Mouse (Mus musculus): Measurements from ENCODE around the gene Tenm3.

The Tenm3 gene

GRCm38 (mm10) chr8:48275066-48275465 lies 568.7 kb downstream of the Tenm3 start:
- no peak for DNase-seq (ENCODE audit: low spot score)

GRCm38 (mm10) chr8:48274566-48274965 lies 569.2 kb downstream of the Tenm3 start:
- no peak for DNase-seq (ENCODE audit: low spot score)

- DNase-seq (ENCODE audit: low spot score): no peak
Measured at GRCm38 (mm10) chr8:48268638-48269037, 575.1 kb downstream of the Tenm3 start.

- DNase-seq (ENCODE audit: low spot score): no peak
Measured at GRCm38 (mm10) chr8:48260265-48260664, 583.5 kb downstream of the Tenm3 start.

GRCm38 (mm10) chr8:48259832-48260231 lies 583.9 kb downstream of the Tenm3 start:
- DNase-seq (ENCODE audit: low spot score): no peak

- no peak for DNase-seq (ENCODE audit: low spot score)
Measured at GRCm38 (mm10) chr8:48243876-48244275, 599.9 kb downstream of the Tenm3 start.

GRCm38 (mm10) chr8:48240917-48241531 lies 602.7 kb downstream of the Tenm3 start:
- DNase-seq (ENCODE audit: low spot score): no peak

- no peak for DNase-seq (ENCODE audit: low spot score)
Measured at GRCm38 (mm10) chr8:48236968-48237367, 606.8 kb downstream of the Tenm3 start.

GRCm38 (mm10) chr8:48232927-48233326 lies 610.8 kb downstream of the Tenm3 start:
- no peak for DNase-seq (ENCODE audit: low spot score)

GRCm38 (mm10) chr8:48231882-48232281 lies 611.9 kb downstream of the Tenm3 start:
- DNase-seq (ENCODE audit: low spot score): no peak

- DNase-seq (ENCODE audit: low spot score): no peak
Measured at GRCm38 (mm10) chr8:48231389-48231788, 612.4 kb downstream of the Tenm3 start.

- DNase-seq (ENCODE audit: low spot score): no peak
Measured at GRCm38 (mm10) chr8:48228676-48229075, 615.1 kb downstream of the Tenm3 start.

- DNase-seq (ENCODE audit: low spot score): no peak
Measured at GRCm38 (mm10) chr8:48224753-48225152, 619.0 kb downstream of the Tenm3 start.

- peak; percentile 69 for DNase-seq (ENCODE audit: low spot score)
Measured at GRCm38 (mm10) chr8:48222429-48222769, 621.4 kb downstream of the Tenm3 start.

GRCm38 (mm10) chr8:48221724-48222428 lies 621.9 kb downstream of the Tenm3 start:
- no peak for DNase-seq (ENCODE audit: low spot score)

- DNase-seq (ENCODE audit: low spot score): no peak
Measured at GRCm38 (mm10) chr8:48221304-48221703, 622.4 kb downstream of the Tenm3 start.

- DNase-seq (ENCODE audit: low spot score): no peak
Measured at GRCm38 (mm10) chr8:48220529-48221181, 623.1 kb downstream of the Tenm3 start.

- DNase-seq (ENCODE audit: low spot score): peak; percentile 63
Measured at GRCm38 (mm10) chr8:48215071-48215501, 628.7 kb downstream of the Tenm3 start.

GRCm38 (mm10) chr8:48214386-48214785 lies 629.4 kb downstream of the Tenm3 start:
- no peak for DNase-seq (ENCODE audit: low spot score)

GRCm38 (mm10) chr8:48211931-48212330 lies 631.8 kb downstream of the Tenm3 start:
- DNase-seq (ENCODE audit: low spot score): no peak

GRCm38 (mm10) chr8:48207567-48207966 lies 636.2 kb downstream of the Tenm3 start:
- no peak for DNase-seq (ENCODE audit: low spot score)

GRCm38 (mm10) chr8:48206922-48207321 lies 636.8 kb downstream of the Tenm3 start:
- DNase-seq (ENCODE audit: low spot score): no peak

- no peak for DNase-seq (ENCODE audit: low spot score)
Measured at GRCm38 (mm10) chr8:48204838-48205345, 638.9 kb downstream of the Tenm3 start.

Measured in layer of hippocampus, adult 9-10 months (tissue).